Mouse (Mus musculus) lung, embryonic 15.5 days (tissue): ENCODE measurements around the gene Tm4sf20. TPM values are rescaled to one million over a fixed set of nuclear protein-coding genes. Genes with fewer than 3 reads are reported as not detected.

Experiments
- ATAC-seq: fragments of 200-750 bp; cut with Nextera tagmentation; 2 replicates; pipeline ENCODE4 v1.8.0; 2017; ENCODE audit warnings: moderate number of reproducible peaks, borderline replicate concordance; ENCODE audit not compliant: low FRiP score, low TSS enrichment; ENCODE audit errors: extremely low read depth
- H3K27ac ChIP-seq: fragments of 300-500 bp; sonication (generic); 2 replicates; pipeline ENCODE4 v1.5.1; 2015; ENCODE audit warnings: moderate library complexity, mild to moderate bottlenecking, inconsistent platforms
- H3K27me3 ChIP-seq: fragments of 300-500 bp; sonication (generic); 2 replicates; pipeline ENCODE4 v1.6.1; 2015; ENCODE audit warnings: inconsistent platforms
- H3K36me3 ChIP-seq: fragments of 300-500 bp; sonication (generic); 2 replicates; pipeline ENCODE4 v1.6.1; 2015; ENCODE audit warnings: inconsistent platforms
- H3K4me1 ChIP-seq: fragments of 300-500 bp; sonication (generic); 2 replicates; pipeline ENCODE4 v1.6.1; 2015; ENCODE audit warnings: inconsistent platforms
- H3K4me2 ChIP-seq: fragments of 300-500 bp; sonication (generic); 2 replicates; pipeline ENCODE4 v1.6.1; 2015; ENCODE audit warnings: inconsistent platforms, mild to moderate bottlenecking, moderate library complexity
- H3K4me3 ChIP-seq: fragments of 300-500 bp; sonication (generic); 2 replicates; pipeline ENCODE4 v1.5.1; 2015; ENCODE audit warnings: mild to moderate bottlenecking, inconsistent platforms
- H3K9ac ChIP-seq: fragments of 300-500 bp; sonication (generic); 2 replicates; pipeline ENCODE4 v1.6.1; 2015; ENCODE audit warnings: inconsistent platforms
- H3K9me3 ChIP-seq: fragments of 300-500 bp; sonication (generic); 2 replicates; pipeline ENCODE4 v1.6.1; 2016; ENCODE audit warnings: inconsistent platforms
- WGBS: fragments of 180-500 bp; shearing (Covaris S2); methylation state at CpG from one replicate; pipeline ENCODE4 v1.1.7; 2015; 5-methylcytosine and 5-hydroxymethylcytosine counted together
- polyA plus RNA-seq: library from polyadenylated mRNA; unstranded; fragments of >200 nt; fragmentation: Nextera tagmentation; extraction: Ambion mirVana; gene quantifications from 2 replicates; pipeline ENCODE4 v1.2.1, GENCODE M21; 2015

Gene Tm4sf20
- polyA plus RNA-seq = 0.10 TPM in 2 replicates

DNA sequence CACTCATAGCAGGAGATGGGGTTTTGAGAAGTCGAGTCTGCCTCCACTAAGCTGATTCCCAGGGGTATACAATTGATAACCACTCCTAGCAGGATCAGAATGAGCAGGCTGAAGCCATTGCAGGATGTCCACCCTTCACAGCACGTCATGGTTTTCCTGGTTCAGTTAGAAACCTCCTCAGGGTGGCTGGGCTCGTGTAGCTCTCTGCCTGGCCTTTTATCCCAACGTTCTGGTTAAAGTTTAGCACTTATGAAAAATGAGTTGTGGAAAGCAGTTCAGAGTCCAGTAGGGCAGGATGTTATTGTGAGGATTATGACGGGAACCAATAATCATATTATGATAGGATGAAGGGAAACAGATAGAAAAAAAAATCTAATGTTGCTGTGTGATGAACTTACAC lies at the start of gene Tm4sf20:
Gene Tm4sf20 (minus strand): TSS at position 193 of the 400 bp plus-strand sequence.
- H3K9ac ChIP-seq = no peak within 1 kb of the TSS
- no peak for ATAC-seq
- H3K4me2 ChIP-seq = no peak within 1 kb of the TSS
- WGBS = 44% methylated on average over 5 of the region's 5 CpGs
- H3K9me3 ChIP-seq = no peaks in the 10 kb centered on the region
- no peak within 1 kb of the TSS for H3K27ac ChIP-seq
- H3K4me1 ChIP-seq = no peaks in the 10 kb centered on the region
- no peaks in the 10 kb centered on the region for H3K27me3 ChIP-seq
- no peaks in the 10 kb centered on the region for H3K36me3 ChIP-seq
- no peak within 1 kb of the TSS for H3K4me3 ChIP-seq

DNA sequence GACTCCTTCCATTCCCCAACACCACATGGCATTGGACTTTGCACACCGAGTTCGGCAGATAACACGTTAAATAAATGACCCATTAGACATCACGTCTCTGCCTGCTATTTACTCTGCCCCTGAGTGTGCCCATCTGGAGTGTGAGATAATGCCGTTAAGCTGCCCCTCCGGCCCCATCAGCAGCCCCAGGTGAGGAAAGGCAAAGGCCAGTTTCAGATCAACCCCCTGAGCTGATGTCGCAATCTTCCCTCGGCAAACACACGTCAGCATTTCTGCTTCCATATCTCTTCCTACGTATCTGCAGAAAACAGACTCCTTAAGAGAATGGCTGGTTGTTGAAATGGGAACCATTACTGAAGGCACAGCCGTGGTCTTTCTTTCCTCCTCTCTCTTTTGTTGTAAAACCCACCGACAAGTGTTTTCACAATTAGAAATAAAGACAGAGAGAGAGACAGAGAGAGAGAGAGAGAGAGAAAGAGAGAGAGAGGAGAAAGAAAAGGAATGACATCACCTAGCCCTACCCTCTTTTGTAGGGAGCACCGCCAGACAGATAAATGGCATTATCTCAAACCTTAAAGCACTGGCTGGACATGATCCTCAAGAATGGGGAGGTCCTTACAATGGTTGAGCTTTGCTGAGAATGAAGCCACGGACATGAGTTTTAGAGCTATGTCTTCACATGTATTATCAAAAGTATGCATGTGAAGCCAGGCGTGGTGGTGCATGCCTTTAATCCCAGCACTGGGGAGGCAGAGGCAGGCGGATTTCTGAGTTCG lies 47.9 kb upstream of the Tm4sf20 start:
- Histone ChIP-seq H3K4me2 (peak overlapping the region; percentile 39; the same call in 1 of the 2 replicates), H3K9me3 (no peaks in the 10 kb centered on the region), H3K36me3 (no peaks in the 10 kb centered on the region), H3K4me1 (peaks cover 11% of the 10 kb centered on the region), H3K27ac (no peak overlapping the region), H3K9ac (no peak overlapping the region), H3K27me3 (no peaks in the 10 kb centered on the region), H3K4me3 (0 out of 2 replicates have a peak overlapping the region, but pooled peaks have one; percentile 13)
- peak; percentile 40; the same call in 1 of the 2 replicates for ATAC-seq
- WGBS = 36% methylated on average over 17 of the region's 17 CpGs

DNA sequence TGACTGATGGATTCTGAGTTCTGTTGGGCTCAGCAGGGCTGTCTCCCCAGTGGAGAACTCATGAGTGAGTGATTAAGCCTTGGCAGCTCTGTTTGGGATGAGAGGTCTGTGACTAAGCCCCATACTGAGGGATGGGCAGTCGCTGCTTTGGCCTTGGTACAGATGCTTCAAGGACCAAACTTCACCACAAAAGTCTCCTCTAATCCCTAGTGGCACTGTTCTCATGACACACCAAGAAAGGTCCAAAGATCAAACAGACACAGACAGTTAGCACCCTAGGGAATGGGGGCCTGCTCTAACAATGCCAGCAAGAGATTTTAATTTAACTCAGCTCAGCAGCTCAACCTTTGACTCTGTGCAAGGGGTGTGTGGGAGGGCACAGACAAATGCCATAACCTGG lies 43.5 kb upstream of the Tm4sf20 start:
- Histone ChIP-seq H3K9me3 (no peaks in the 10 kb centered on the region), H3K4me2 (no peak overlapping the region), H3K9ac (no peak overlapping the region), H3K27me3 (no peaks in the 10 kb centered on the region), H3K36me3 (no peaks in the 10 kb centered on the region), H3K27ac (no peak overlapping the region), H3K4me1 (0 out of 2 replicates have a peak, but pooled peaks cover 4% of the 10 kb centered on the region), H3K4me3 (no peak overlapping the region)
- 62% methylated on average over 1 of the region's 1 CpGs for WGBS
- ATAC-seq = no peak

DNA sequence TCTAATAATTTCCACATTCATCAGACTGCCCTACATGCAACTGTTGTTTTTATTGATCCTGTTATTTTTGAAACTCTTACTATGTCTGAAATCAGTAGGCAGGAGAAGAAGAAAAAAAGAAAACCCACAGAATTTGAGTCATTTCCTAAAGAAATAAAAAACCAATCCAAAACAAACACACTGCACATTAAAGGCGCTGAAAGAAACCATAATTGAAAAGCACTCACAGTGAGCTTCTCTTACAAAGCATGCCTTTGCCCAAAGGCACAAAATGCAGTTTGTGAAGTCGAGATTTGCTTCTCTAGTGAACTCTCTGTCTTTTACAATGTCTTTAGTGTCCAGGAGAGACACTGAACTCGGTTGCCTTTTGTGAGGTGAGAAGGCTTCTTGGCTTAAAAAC lies 40.3 kb upstream of the Tm4sf20 start:
- Histone ChIP-seq H3K4me3 (no peak overlapping the region), H3K27ac (no peak overlapping the region), H3K36me3 (no peaks in the 10 kb centered on the region), H3K9ac (no peak overlapping the region), H3K4me1 (no peaks in the 10 kb centered on the region), H3K4me2 (no peak overlapping the region), H3K27me3 (no peaks in the 10 kb centered on the region), H3K9me3 (no peaks in the 10 kb centered on the region)
- no peak for ATAC-seq
- 56% methylated on average over 3 of the region's 3 CpGs for WGBS

DNA sequence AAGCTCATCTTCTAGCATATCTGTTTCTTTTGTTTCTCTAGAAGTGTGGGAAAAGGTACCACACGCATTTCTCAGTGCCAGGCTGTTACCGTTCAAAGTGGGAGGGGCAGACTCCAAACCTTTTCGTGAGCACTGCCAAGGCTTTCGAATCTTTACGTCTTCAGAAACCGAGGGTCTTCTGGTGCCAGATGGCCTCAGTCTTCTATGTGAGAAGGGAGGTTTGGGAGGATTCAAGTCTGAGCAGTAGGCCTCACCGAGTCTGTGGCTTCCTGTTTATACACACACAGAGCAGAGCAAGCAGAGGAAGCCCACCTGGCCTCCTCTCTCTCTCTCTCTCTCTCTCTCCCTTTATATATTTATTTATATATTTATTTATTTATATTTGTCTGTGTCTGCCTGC lies 38.9 kb upstream of the Tm4sf20 start:
- Histone ChIP-seq H3K4me2 (no peak overlapping the region), H3K27me3 (no peaks in the 10 kb centered on the region), H3K27ac (no peak overlapping the region), H3K4me3 (no peak overlapping the region), H3K4me1 (no peaks in the 10 kb centered on the region), H3K9me3 (no peaks in the 10 kb centered on the region), H3K9ac (no peak overlapping the region), H3K36me3 (no peaks in the 10 kb centered on the region)
- ATAC-seq = no peak
- 73% methylated on average over 7 of the region's 7 CpGs for WGBS

DNA sequence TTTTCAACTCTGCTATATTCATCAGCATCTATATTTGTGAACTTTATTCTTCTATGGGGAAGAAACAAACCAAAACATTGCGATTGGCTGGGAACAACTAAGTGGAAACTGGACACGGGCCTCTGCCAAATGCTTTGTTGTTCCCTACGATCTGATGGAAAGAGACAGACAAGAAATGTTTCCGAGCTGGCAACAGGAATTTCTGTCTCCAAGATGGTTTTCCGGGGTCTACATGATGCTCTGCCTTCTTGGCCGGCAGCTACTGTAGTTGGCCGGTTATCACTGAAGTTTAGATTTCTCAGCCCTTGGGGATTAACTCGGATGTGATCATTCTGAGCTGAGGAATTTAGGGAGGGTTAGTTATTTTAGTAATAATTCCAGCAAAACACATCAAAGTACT lies 38.1 kb upstream of the Tm4sf20 start:
- no peaks in the 10 kb centered on the region for H3K4me1 ChIP-seq
- H3K27me3 ChIP-seq = no peaks in the 10 kb centered on the region
- H3K9ac ChIP-seq = no peak overlapping the region
- no peak overlapping the region for H3K27ac ChIP-seq
- no peak overlapping the region for H3K4me2 ChIP-seq
- no peak for ATAC-seq
- no peak overlapping the region for H3K4me3 ChIP-seq
- no peaks in the 10 kb centered on the region for H3K9me3 ChIP-seq
- no peaks in the 10 kb centered on the region for H3K36me3 ChIP-seq
- WGBS = 67% methylated on average over 8 of the region's 8 CpGs

DNA sequence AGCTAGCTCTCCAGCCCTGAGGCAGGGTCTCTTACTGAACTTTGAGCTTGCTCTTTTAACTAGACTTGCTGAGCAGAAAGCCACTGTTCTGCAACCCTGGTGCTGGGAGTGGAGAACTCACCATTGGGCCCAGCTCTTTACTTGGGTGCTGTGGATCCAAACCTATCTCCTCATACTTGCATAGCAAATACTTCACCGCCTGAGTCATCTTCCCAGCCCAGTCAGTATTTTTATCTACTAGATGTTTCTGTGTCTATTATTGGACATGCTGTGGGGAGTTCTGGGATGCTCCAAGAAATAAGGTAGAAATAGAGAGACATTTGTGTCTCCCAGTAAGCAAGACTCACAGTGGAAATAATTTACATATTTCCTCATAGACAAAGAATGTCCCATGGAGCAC lies 35.8 kb upstream of the Tm4sf20 start:
- H3K36me3 ChIP-seq = no peaks in the 10 kb centered on the region
- no peak overlapping the region for H3K4me2 ChIP-seq
- H3K4me1 ChIP-seq = no peaks in the 10 kb centered on the region
- no peak for ATAC-seq
- no peaks in the 10 kb centered on the region for H3K9me3 ChIP-seq
- no peaks in the 10 kb centered on the region for H3K27me3 ChIP-seq
- 82% methylated on average over 1 of the region's 1 CpGs for WGBS
- H3K27ac ChIP-seq = no peak overlapping the region
- no peak overlapping the region for H3K4me3 ChIP-seq
- no peak overlapping the region for H3K9ac ChIP-seq

DNA sequence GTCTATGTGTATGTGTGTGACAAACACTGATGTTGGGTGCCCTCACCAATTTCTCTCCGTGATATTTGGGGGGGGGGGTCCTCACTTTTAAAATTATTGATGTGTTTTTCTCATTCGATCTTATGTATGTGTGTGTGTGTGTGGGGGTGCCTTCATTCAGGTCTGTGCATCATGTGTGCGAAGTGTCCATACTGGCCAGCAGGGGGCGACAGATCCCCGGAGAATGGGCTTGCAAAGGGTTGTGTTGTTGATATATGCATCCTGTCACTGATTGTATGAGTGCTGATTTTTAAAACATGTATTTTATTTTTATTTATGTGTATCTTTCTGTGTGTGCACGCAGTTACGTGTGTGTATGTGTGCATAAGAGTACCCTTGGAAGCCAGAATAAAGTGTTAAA lies 35.3 kb upstream of the Tm4sf20 start:
- H3K36me3 ChIP-seq = no peaks in the 10 kb centered on the region
- no peak overlapping the region for H3K4me3 ChIP-seq
- no peaks in the 10 kb centered on the region for H3K9me3 ChIP-seq
- no peaks in the 10 kb centered on the region for H3K27me3 ChIP-seq
- no peak overlapping the region for H3K27ac ChIP-seq
- no peaks in the 10 kb centered on the region for H3K4me1 ChIP-seq
- no peak for ATAC-seq
- H3K9ac ChIP-seq = no peak overlapping the region
- no peak overlapping the region for H3K4me2 ChIP-seq
- WGBS = 74% methylated on average over 7 of the region's 7 CpGs

DNA sequence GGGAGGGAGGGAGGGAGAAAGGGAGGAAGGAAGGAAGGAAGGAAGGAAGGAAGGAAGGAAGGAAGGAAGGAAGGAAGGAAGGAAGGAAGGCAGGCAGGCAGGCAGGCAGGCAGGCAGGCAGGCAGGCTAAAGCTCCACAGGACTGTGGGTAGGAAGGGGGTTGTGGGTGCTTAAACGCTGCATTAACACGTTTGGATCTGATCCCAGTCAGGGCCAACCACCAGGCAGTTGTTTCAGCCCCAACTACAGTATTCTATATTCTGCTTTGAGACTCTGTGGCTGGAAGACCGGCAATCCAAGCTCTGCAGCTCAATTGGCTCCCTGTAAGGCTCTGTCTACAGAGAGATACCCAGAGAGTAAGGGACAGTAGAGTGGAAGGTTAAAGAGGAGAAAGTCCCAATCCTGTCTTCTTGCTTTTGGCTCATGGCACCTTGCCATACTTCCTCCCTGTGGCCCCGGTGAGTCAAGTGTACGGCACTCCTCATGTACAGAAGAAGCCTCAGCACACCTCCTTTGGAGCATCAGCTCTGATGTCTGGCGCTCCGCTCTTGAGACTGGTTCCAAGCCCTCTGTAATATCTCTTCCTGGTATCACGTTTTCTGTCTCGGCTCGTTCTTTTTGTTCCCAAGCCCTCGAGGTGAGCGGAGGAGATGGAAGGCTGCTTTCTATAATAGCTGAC lies 33.0 kb upstream of the Tm4sf20 start:
- no peaks in the 10 kb centered on the region for H3K9me3 ChIP-seq
- H3K4me1 ChIP-seq = no peaks in the 10 kb centered on the region
- 71% methylated on average over 12 of the region's 12 CpGs for WGBS
- no peaks in the 10 kb centered on the region for H3K27me3 ChIP-seq
- H3K36me3 ChIP-seq = no peaks in the 10 kb centered on the region
- ATAC-seq = no peak
- no peak overlapping the region for H3K4me3 ChIP-seq
- no peak overlapping the region for H3K9ac ChIP-seq
- H3K27ac ChIP-seq = no peak overlapping the region
- no peak overlapping the region for H3K4me2 ChIP-seq

DNA sequence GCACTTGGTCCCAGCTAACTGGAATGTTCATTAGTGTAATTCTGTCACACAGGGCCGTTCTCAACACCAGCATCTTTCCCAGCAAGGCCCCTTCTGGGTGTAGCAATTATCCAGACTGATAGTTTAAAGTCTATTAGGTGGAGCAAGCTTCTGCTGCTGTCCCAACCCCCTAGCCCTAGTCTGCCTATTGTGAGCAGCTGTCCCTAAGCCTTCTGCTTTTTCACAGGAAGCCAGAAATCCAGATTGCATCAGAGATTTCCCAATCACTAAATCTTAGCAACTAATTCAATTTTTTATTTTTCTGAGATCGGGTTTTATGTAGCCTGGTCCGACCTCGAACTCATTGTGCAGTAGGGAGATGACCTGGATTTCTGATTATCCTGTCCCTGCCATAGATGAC lies 30.7 kb upstream of the Tm4sf20 start:
- H3K27me3 ChIP-seq = no peaks in the 10 kb centered on the region
- no peaks in the 10 kb centered on the region for H3K9me3 ChIP-seq
- no peaks in the 10 kb centered on the region for H3K36me3 ChIP-seq
- H3K9ac ChIP-seq = no peak overlapping the region
- H3K4me1 ChIP-seq = no peaks in the 10 kb centered on the region
- 81% methylated on average over 4 of the region's 4 CpGs for WGBS
- no peak overlapping the region for H3K4me3 ChIP-seq
- no peak for ATAC-seq
- no peak overlapping the region for H3K4me2 ChIP-seq
- H3K27ac ChIP-seq = no peak overlapping the region

DNA sequence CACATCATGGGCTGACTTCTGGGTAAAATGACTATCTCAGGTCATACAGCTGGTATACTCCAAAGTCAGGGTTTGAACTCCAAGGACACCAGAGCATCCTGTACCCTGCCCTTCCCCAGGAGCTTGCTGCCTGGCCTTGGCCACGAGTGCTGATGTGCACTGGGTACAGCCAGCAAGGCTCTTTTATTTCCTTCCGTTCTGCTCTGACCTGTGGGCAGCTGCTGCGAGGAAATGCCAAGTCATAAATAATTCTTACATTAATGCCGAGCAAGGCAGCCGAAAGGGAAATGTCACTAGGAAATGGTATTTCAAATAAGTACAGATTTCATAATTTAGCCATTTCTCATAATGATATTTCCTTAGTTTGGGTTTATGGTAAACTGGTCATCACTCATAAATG lies 30.0 kb upstream of the Tm4sf20 start:
- 48% methylated on average over 5 of the region's 5 CpGs for WGBS
- no peak overlapping the region for H3K27ac ChIP-seq
- H3K36me3 ChIP-seq = no peaks in the 10 kb centered on the region
- no peaks in the 10 kb centered on the region for H3K4me1 ChIP-seq
- no peak overlapping the region for H3K4me3 ChIP-seq
- no peak overlapping the region for H3K9ac ChIP-seq
- H3K4me2 ChIP-seq = no peak overlapping the region
- H3K27me3 ChIP-seq = no peaks in the 10 kb centered on the region
- H3K9me3 ChIP-seq = no peaks in the 10 kb centered on the region
- 0 out of 2 replicates have a peak, but pooled peaks have one; percentile 60 for ATAC-seq

DNA sequence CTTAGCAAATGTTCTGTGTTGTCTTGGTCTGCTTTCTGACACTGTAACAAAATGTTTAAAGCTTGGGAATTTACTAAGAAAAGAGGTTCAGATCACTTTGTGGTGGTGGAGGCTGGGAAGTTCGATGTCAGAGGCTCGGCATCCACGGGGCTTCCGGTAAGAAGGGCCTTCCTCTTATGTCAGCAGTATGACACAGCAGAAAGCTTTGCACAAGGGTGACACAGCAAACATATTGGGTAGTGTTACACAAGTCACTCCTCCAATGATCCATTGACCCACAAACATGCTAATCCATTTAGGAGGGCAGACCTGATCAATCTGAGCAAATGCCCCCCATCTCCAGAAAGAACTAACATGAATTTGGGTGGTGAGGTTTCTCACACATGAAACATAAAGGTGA lies 28.8 kb upstream of the Tm4sf20 start:
- no peaks in the 10 kb centered on the region for H3K9me3 ChIP-seq
- 90% methylated on average over 4 of the region's 4 CpGs for WGBS
- no peaks in the 10 kb centered on the region for H3K36me3 ChIP-seq
- H3K27me3 ChIP-seq = no peaks in the 10 kb centered on the region
- H3K4me2 ChIP-seq = no peak overlapping the region
- H3K9ac ChIP-seq = no peak overlapping the region
- no peak overlapping the region for H3K4me3 ChIP-seq
- no peaks in the 10 kb centered on the region for H3K4me1 ChIP-seq
- H3K27ac ChIP-seq = no peak overlapping the region
- no peak for ATAC-seq
